Mouse (Mus musculus): ENCODE data around the gene Cst11. TPM values are rescaled to one million over a fixed set of nuclear protein-coding genes. Genes with fewer than 3 reads are reported as not detected.
"Not testable (repeated sequence)": the region's sequence is repeated elsewhere in the genome, so short reads cannot be mapped to it uniquely, and the experiment has no call there.

The Cst11 gene
- polyA plus RNA-seq (2015; fragmentation: Nextera tagmentation; extraction: Ambion mirVana): not detected in 2 replicates

DNA sequence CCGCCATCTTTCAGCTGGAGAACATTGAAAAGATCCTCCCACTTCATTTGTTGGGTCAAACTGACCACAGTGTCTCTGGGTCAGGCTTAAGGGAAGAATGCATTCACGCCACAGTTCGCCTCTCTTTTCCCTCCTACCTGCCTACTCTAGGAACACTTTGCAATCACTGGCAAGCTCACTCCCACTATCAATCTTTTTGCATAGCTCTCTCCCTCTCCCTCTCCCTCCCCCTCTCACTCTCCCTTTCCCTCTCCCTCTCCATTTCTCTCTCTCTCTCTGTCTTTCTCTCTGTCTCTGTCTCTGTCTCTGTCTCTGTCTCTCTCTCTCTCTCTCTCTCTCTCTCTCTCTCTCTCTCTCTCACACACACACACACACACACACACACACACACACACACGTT lies at the start of gene Cst11:
Cst11 (minus strand) TSS at position 101 of the 400 bp plus-strand sequence.
- not testable (repeated sequence) for H3K4me3 ChIP-seq; ATAC-seq (ENCODE audit: low read depth); H3K27ac ChIP-seq (replicated peaks); H3K36me3 ChIP-seq; H3K9ac ChIP-seq; H3K4me2 ChIP-seq; H3K4me1 ChIP-seq (replicated peaks); H3K27me3 ChIP-seq; H3K9me3 ChIP-seq
- 86% methylated on average over 4 of the region's 4 CpGs for WGBS

DNA sequence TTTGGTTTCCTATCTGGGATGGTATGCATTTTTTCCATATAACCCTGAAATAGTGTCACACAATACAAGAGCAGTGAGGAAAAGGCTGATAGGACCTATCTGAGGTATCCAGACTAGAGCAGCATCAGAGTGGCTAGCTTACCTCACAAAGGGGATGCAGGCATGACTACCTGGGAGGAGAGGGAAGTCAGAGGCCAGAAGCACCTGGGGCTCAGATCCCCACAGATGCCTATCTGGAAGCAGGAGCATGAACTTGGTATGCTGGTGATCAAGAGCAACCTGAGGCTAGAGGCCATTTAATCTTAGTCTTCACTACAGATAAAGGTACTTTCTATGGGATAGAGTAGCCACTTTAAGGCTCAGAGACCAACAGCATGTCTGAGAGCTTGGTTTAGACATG lies 48.6 kb upstream of the Cst11 start, which contains the start of gene Cst13:
Cst13 (plus strand) TSS at position 173 of the 400 bp plus-strand sequence.
- Histone ChIP-seq H3K4me3 (no peak within 1 kb of the TSS), H3K9me3 (no peaks in the 10 kb centered on the region), H3K4me1 (replicated peaks) (no peaks in the 10 kb centered on the region), H3K27ac (replicated peaks) (no peak within 1 kb of the TSS), H3K9ac (no peak within 1 kb of the TSS), H3K4me2 (no peak within 1 kb of the TSS), H3K27me3 (no peaks in the 10 kb centered on the region), H3K36me3 (no peaks in the 10 kb centered on the region)
- no peak for ATAC-seq (ENCODE audit: low read depth)

DNA sequence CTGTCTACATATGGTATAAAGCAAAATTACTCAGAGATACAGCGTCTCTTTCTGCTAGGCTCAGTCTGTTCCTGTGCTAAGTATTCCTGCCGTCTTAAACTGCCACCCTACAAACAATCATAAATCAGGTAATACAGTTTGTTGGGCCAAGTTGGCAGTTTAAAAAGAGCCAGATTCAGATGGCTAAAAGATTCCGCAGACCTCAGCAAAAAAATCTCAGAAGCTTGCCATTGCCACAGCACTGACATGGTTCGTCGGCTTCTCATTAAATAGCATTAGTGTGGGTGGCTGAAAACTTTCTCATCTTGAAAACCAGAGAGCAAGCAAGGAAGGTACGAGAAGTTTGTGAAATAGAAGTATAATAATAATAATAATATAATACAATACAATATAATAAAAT lies 35.4 kb upstream of the Cst11 start:
- Histone ChIP-seq H3K4me3 (no peak overlapping the region), H3K4me2 (no peak overlapping the region), H3K27me3 (no peaks in the 10 kb centered on the region), H3K4me1 (replicated peaks) (no peaks in the 10 kb centered on the region), H3K9me3 (no peaks in the 10 kb centered on the region), H3K27ac (replicated peaks) (no peak overlapping the region), H3K9ac (no peak overlapping the region), H3K36me3 (no peaks in the 10 kb centered on the region)
- WGBS: 78% methylated on average over 6 of the region's 6 CpGs
- ATAC-seq (ENCODE audit: low read depth): no peak

DNA sequence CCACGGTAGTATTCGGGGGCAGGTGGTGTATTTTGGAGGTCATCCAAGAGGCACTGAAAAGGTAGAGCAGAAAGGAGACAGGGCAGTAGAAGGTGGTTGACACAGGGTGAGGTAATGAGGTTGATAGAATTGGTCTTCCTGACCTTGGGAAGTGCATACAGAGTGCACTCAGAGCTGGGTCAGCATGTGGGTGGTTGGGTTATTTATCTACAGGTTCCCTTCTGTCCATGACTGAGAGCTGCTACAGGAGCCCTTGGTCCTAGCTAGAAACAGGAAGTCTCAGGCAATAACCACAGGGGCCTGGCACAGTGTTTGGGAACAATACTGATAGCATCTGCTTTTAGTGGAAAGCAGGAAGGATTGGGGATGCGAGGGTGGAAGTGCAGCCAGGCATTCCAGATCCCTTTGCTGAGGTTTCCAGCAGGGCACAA lies 30.2 kb upstream of the Cst11 start:
- 81% methylated on average over 3 of the region's 3 CpGs for WGBS
- H3K9ac ChIP-seq: no peak overlapping the region
- H3K4me1 ChIP-seq (replicated peaks): no peaks in the 10 kb centered on the region
- no peak overlapping the region for H3K27ac ChIP-seq (replicated peaks)
- ATAC-seq (ENCODE audit: low read depth): no peak
- H3K4me2 ChIP-seq: no peak overlapping the region
- no peaks in the 10 kb centered on the region for H3K27me3 ChIP-seq
- H3K4me3 ChIP-seq: no peak overlapping the region
- H3K9me3 ChIP-seq: no peaks in the 10 kb centered on the region
- H3K36me3 ChIP-seq: no peaks in the 10 kb centered on the region

DNA sequence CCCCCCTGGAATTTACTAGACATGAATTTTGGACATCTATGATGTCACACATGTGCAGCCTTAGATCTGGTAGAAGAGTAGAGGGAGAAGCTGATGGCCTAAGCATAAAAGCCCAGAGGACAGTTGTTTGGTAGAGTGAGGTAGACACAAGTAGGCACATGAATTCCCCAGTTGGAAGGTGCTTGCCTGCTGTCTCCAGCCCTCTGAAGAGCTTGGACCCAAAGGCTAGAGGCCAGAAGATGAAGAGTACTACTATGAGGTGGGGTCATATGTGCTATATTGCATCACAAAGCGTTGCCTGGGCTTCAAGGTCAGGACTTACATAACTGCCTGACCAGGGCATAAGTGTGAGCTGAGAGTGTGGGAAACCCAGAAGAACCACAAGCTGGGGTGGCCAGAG lies 27.2 kb upstream of the Cst11 start, which contains the start of gene Cst8:
Cst8 (plus strand) TSS at position 301 of the 400 bp plus-strand sequence.
- no peaks in the 10 kb centered on the region for H3K4me1 ChIP-seq (replicated peaks)
- ATAC-seq (ENCODE audit: low read depth): no peak
- 90% methylated on average over 1 of the region's 1 CpGs for WGBS
- no peak within 1 kb of the TSS for H3K4me3 ChIP-seq
- no peak within 1 kb of the TSS for H3K27ac ChIP-seq (replicated peaks)
- no peak within 1 kb of the TSS for H3K9ac ChIP-seq
- no peaks in the 10 kb centered on the region for H3K36me3 ChIP-seq
- H3K27me3 ChIP-seq: no peaks in the 10 kb centered on the region
- no peaks in the 10 kb centered on the region for H3K9me3 ChIP-seq
- H3K4me2 ChIP-seq: no peak within 1 kb of the TSS

DNA sequence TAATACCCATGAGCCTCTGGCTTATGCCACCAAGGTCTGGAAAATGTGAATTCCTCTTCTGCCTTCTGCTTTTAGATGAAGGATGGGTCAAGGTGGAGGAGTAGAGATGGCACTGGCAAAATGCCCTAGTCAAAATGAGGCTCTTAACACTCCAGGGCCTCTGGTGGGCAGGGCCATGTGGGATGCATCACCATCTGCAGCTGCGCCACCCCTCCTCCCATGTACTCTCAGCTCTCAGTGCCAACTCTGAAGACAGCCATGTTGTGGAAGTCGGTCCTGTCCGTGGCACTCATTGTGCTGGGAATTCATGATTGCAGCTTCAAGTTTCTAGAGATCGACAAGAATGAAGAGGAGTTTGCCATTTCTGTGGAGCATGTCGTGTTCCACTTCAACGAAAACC lies 17.8 kb upstream of the Cst11 start, which contains the start of gene Cst12:
Cst12 (plus strand) TSS at position 220 of the 400 bp plus-strand sequence.
- Histone ChIP-seq H3K36me3 (no peaks in the 10 kb centered on the region), H3K4me2 (no peak within 1 kb of the TSS), H3K27ac (replicated peaks) (no peak within 1 kb of the TSS), H3K9ac (no peak within 1 kb of the TSS), H3K27me3 (no peaks in the 10 kb centered on the region), H3K4me3 (no peak within 1 kb of the TSS), H3K4me1 (replicated peaks) (no peaks in the 10 kb centered on the region), H3K9me3 (no peaks in the 10 kb centered on the region; the same call in 1 of the 2 replicates)
- 93% methylated on average over 6 of the region's 6 CpGs for WGBS
- ATAC-seq (ENCODE audit: low read depth): no peak

DNA sequence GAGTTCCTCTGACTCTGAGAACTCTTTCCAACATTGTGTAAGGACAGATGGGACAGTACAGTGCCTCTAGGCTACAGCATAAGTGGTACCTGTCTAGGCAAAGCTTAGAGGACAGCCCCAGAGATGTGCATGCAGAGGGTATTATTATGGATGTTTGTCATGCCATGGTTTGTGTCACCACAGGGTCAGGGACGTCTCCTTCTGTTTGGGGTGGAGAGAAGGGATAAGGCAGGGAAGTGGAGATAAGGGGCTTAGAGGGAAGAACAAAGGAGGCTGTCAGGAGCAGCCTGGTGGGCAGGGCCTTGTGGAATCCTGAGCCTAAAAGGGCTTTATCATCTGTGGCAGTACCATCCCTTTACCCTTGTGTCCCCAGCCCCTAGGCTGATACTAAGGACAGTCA lies 10.4 kb upstream of the Cst11 start, which contains the start of gene 8030411F24Rik:
8030411F24Rik (plus strand) TSS at position 301 of the 400 bp plus-strand sequence.
- H3K27me3 ChIP-seq: no peaks in the 10 kb centered on the region
- H3K4me3 ChIP-seq: no peak within 1 kb of the TSS
- no peaks in the 10 kb centered on the region for H3K36me3 ChIP-seq
- 16% methylated on average over 1 of the region's 1 CpGs for WGBS
- no peaks in the 10 kb centered on the region for H3K4me1 ChIP-seq (replicated peaks)
- no peak within 1 kb of the TSS for H3K4me2 ChIP-seq
- H3K27ac ChIP-seq (replicated peaks): no peak within 1 kb of the TSS
- no peaks in the 10 kb centered on the region for H3K9me3 ChIP-seq
- ATAC-seq (ENCODE audit: low read depth): no peak
- no peak within 1 kb of the TSS for H3K9ac ChIP-seq

DNA sequence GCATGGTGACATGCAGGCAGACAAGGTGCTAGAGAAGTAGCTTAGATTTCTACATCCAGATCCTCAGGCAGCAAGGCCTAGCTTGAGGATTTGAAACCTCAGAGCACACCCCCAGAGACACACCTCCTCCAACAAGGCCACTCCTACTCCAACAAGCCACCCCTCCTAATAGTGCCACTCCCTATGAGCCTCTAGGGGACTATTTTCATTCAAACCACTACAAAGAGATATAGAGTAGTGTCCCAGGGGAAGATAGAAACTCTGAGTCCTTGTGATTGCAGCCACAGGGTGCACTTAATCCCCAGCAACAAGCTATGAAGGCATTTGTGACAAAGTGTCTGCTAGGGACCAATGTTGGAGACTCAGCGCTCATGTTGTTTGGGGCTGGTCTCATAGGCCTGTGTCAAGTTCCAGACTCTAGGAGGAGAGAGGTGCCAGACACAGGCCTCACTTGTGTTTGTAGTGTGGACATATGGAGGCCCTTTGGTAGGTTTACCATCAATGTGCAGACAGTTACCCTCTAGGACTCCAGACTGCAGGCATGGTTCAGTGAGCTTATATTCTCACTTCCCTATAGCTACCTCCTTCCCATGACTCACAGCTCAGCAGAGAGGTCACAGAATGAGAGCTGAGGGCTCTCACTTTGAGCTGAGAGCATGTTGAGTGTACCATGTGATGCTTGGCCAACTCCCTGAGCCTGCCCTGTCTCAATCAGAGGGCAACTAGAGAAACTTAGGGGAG lies 7.5 kb downstream of the Cst11 start:
- H3K27me3 ChIP-seq: no peaks in the 10 kb centered on the region
- no peaks in the 10 kb centered on the region for H3K36me3 ChIP-seq
- no peak overlapping the region for H3K4me2 ChIP-seq
- no peak overlapping the region for H3K4me3 ChIP-seq
- ATAC-seq (ENCODE audit: low read depth): no peak
- H3K4me1 ChIP-seq (replicated peaks): no peaks in the 10 kb centered on the region
- 100% methylated on average over 1 of the region's 1 CpGs for WGBS
- H3K9ac ChIP-seq: no peak overlapping the region
- no peaks in the 10 kb centered on the region for H3K9me3 ChIP-seq
- no peak overlapping the region for H3K27ac ChIP-seq (replicated peaks)

DNA sequence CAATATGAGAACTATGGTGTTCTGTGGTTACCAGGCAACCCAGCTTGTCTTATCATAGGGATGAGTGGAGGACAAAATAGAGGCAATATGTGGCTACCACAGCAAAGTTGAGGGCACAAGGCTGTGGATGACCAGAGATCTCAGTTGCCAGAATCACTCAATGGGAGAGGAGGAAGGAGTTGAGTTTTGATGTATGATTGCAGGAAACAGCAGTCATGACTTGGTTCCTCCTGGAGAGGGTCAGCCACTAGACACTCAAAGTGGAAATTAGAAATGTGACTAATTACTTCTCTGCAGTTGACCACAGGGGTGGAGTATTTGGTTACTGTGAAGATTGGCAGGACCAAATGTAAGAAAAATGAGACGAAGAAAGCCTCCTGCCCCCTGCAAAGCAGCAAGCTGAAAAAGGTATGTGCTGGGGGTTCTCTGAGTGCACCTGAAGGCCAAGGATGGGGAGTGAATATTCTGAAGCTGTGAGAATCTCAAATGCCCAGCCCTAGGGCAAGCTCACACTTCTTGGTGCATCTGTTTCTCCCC lies 16.9 kb downstream of the Cst11 start:
- H3K36me3 ChIP-seq: no peaks in the 10 kb centered on the region
- no peak overlapping the region for H3K27ac ChIP-seq (replicated peaks)
- no peak overlapping the region for H3K4me2 ChIP-seq
- no peaks in the 10 kb centered on the region for H3K27me3 ChIP-seq
- H3K9ac ChIP-seq: no peak overlapping the region
- WGBS: 65% methylated on average over 1 of the region's 1 CpGs
- no peak overlapping the region for H3K4me3 ChIP-seq
- no peak for ATAC-seq (ENCODE audit: low read depth)
- H3K9me3 ChIP-seq: no peaks in the 10 kb centered on the region
- H3K4me1 ChIP-seq (replicated peaks): no peaks in the 10 kb centered on the region

DNA sequence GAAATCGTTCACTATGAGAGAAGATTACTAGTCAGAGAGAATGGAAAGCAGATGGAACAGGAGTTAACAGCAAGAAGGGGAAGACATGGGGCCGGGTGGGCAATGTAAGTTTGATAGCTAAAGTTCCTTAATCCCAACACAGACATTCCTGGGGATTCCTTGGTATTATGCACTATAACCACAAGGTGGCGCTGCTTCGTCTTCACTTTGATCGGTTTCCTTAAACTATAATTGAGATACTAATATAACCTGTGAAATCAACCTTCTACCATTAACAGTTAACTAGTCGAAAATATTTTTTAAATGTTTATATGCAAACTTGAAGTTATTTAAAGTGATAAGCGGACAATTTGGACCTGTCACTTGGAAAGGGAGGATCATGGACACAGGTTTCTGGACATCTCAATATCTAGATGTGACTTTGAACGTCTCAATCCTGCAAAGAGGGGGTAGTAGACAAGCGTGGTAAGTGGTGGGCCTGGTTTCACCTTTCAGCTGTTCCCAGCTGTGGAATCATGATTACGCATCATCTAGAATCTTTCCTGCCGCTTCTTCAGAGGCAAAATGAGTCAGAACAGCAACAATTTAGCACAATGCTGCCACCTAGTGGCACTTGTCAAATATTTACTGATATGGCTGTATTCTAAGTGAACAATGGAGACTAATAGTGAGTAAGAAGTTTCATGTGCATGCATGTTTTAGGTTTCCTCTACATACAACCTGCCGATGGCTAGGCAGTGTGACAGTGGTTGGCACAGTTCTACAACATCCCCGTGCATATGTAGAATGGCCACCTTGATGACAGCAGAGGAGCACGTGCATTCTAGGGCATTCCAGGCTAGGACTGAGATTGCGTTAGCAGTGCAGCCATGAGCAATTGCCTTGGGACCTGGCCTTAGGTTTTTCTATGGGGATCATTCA lies 19.1 kb downstream of the Cst11 start:
- Histone ChIP-seq H3K4me2 (peak overlapping the region; percentile 58), H3K36me3 (no peaks in the 10 kb centered on the region), H3K27me3 (no peaks in the 10 kb centered on the region), H3K9ac (peak overlapping the region; percentile 54; the same call in 1 of the 2 replicates), H3K4me1 (replicated peaks) (no peaks in the 10 kb centered on the region), H3K4me3 (peak overlapping the region; percentile 33), H3K27ac (replicated peaks) (no peak overlapping the region), H3K9me3 (no peaks in the 10 kb centered on the region)
- 19% methylated on average over 15 of the region's 15 CpGs for WGBS
- peak; percentile 92 for ATAC-seq (ENCODE audit: low read depth)

DNA sequence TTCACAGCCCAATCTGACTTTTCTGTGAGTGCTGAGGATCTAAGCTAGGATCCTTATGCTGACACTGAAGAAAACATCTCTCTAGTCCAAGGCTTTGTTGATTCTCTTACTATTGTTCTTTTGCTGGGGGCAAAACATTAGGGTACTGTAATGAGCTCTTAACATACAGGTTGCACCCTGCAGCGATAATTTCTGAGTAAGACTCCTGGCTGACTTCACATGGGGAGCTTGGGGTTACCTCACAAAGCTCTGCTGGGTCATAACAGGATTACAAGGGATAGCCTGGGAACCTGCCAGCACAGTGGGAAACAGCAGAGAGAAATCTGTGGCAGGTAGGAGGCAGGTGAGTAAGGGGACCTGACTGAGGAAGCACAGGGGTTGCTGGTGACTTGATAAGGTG lies 21.2 kb downstream of the Cst11 start, which contains the start of gene Cstl1:
Cstl1 (plus strand) TSS at position 301 of the 400 bp plus-strand sequence.
- 86% methylated on average over 1 of the region's 1 CpGs for WGBS
- no peak for ATAC-seq (ENCODE audit: low read depth)
- Histone ChIP-seq H3K27me3 (no peaks in the 10 kb centered on the region), H3K9ac (no peak within 1 kb of the TSS), H3K36me3 (no peaks in the 10 kb centered on the region), H3K27ac (replicated peaks) (no peak within 1 kb of the TSS), H3K4me2 (no peak within 1 kb of the TSS), H3K9me3 (no peaks in the 10 kb centered on the region), H3K4me1 (replicated peaks) (no peaks in the 10 kb centered on the region), H3K4me3 (no peak within 1 kb of the TSS)

Data from neural tube, embryonic 13.5 days (tissue).